Mouse (Mus musculus) brain, embryonic 14.5 days (tissue): ENCODE measurements around the gene Ska3. TPM values are rescaled to one million over a fixed set of nuclear protein-coding genes. Genes with fewer than 3 reads are reported as not detected.

ENCODE experiments used
- DNase-seq: peaks from one replicate; pipeline ENCODE4 v3.0.0-alpha.2; 2011; ENCODE audit warnings: low read depth
- CTCF ChIP-seq: fragments of 200-500 bp; IDR thresholded peaks from 2 replicates; pipeline ENCODE4 v1.5.1; 2012; ENCODE audit warnings: inconsistent platforms, mild to moderate bottlenecking, moderate library complexity, borderline replicate concordance; ENCODE audit not compliant: insufficient read depth, insufficient read length; ENCODE audit errors: extremely low read depth
- POLR2A ChIP-seq: fragments of 200-500 bp; IDR thresholded peaks from 2 replicates; pipeline ENCODE4 v1.6.1; 2012; ENCODE audit warnings: mild to moderate bottlenecking, inconsistent platforms, borderline replicate concordance; ENCODE audit not compliant: poor library complexity, insufficient read depth, insufficient read length, severe bottlenecking; ENCODE audit errors: extremely low read depth
- polyA plus RNA-seq: library from polyadenylated mRNA; depleted of rRNA; stranded (reverse); fragments of >200 nt; gene quantifications from 2 replicates; pipeline ENCODE4 v1.2.3, GENCODE M21; 2012; rRNA removed

Ska3 gene
- polyA plus RNA-seq, 1 experiment = 6.2 TPM

- TF ChIP-seq POLR2A (no peak), CTCF (no peak)
- peak; percentile 14 for DNase-seq
Measured at GRCm38 (mm10) chr14:57787406-57787805, 38.6 kb downstream of the Ska3 start.

GRCm38 (mm10) chr14:57772157-57772815 is 53.7 kb downstream of the Ska3 start:
- TF ChIP-seq POLR2A = no peak
- no peak for TF ChIP-seq CTCF
- no peak for DNase-seq

- TF ChIP-seq POLR2A (no peak), CTCF (no peak)
- no peak for DNase-seq
Measured at GRCm38 (mm10) chr14:57769102-57769501, 56.9 kb downstream of the Ska3 start.

GRCm38 (mm10) chr14:57760447-57761412 is 65.3 kb downstream of the Ska3 start:
- peak; percentile 52 for DNase-seq
- TF ChIP-seq POLR2A (no peak), CTCF (no peak)

GRCm38 (mm10) chr14:57758237-57758636 is 67.7 kb downstream of the Ska3 start, which contains the start of gene Lats2:
Gene Lats2 (minus strand): TSS chr14:57758388.
- TF ChIP-seq POLR2A = no peak
- TF ChIP-seq CTCF = no peak
- no peak for DNase-seq

Other genes starting within 250 kb of the Ska3 start
- 9.9 and 10.2 TPM in 2 replicates for gene Xpo4, start 160.8 kb downstream of the Ska3 start, polyA plus RNA-seq
- gene Gm49361, start 80.1 kb downstream of the Ska3 start, polyA plus RNA-seq = not detected in 2 replicates
- 9.9 and 14.0 TPM in 2 replicates for gene Lats2, start 67.8 kb downstream of the Ska3 start, polyA plus RNA-seq
- 21.4 and 27.1 TPM in 2 replicates for gene Sap18, start 28.0 kb downstream of the Ska3 start, polyA plus RNA-seq
- 68.6 and 99.8 TPM in 2 replicates for gene Mrpl57, start within 50 bp of the Ska3 start, polyA plus RNA-seq
- 24.8 and 26.4 TPM in 2 replicates for gene Zdhhc20, start 64.1 kb upstream of the Ska3 start, polyA plus RNA-seq
- 27.8 and 39.9 TPM in 2 replicates for gene Micu2, start 173.1 kb upstream of the Ska3 start, polyA plus RNA-seq
- gene Fgf9, start 244.4 kb upstream of the Ska3 start, polyA plus RNA-seq = 4.3 and 7.8 TPM in 2 replicates